Mouse (Mus musculus) hindbrain, postnatal 0 days (tissue): ENCODE data around the gene Vipas39. TPM values are rescaled to one million over a fixed set of nuclear protein-coding genes. Genes with fewer than 3 reads are reported as not detected.

Experiments
- ATAC-seq: fragments of 200-750 bp; cut with Nextera tagmentation; 2 replicates; pipeline ENCODE4 v1.8.0; 2017; ENCODE audit warnings: mild to moderate bottlenecking, moderate TSS enrichment, moderate library complexity
- DNase-seq: peaks from one replicate; pipeline ENCODE4 v3.0.0-alpha.2; 2015; ENCODE audit warnings: low spot score
- H3K27ac ChIP-seq: fragments of 300-500 bp; sonication (generic); 2 replicates; pipeline ENCODE4 v1.5.1; 2014; ENCODE audit warnings: mild to moderate bottlenecking
- H3K27me3 ChIP-seq: fragments of 300-500 bp; sonication (generic); 2 replicates; pipeline ENCODE4 v1.6.1; 2014; ENCODE audit warnings: low read length, mixed read lengths; ENCODE audit not compliant: insufficient read depth
- H3K36me3 ChIP-seq: fragments of 300-500 bp; sonication (generic); 2 replicates; pipeline ENCODE4 v1.6.1; 2014; ENCODE audit warnings: low read length, mixed read lengths; ENCODE audit not compliant: insufficient read depth
- H3K4me1 ChIP-seq: fragments of 300-500 bp; sonication (generic); 2 replicates; pipeline ENCODE4 v1.6.1; 2014; ENCODE audit warnings: antibody characterized with exemption, low read length, mixed read lengths; ENCODE audit not compliant: insufficient read depth
- H3K4me2 ChIP-seq: fragments of 300-500 bp; sonication (generic); 2 replicates; pipeline ENCODE4 v1.6.1; 2014; ENCODE audit warnings: low read depth, mild to moderate bottlenecking, low read length, moderate library complexity, mixed read lengths
- H3K4me3 ChIP-seq: fragments of 300-500 bp; sonication (generic); 2 replicates; pipeline ENCODE4 v1.5.1; 2014; ENCODE audit warnings: low read length
- H3K9ac ChIP-seq: fragments of 300-500 bp; sonication (generic); replicated peaks from 2 replicates; pipeline ENCODE4 v1.6.1; 2014; ENCODE audit warnings: mild to moderate bottlenecking, low read length, moderate library complexity, mixed read lengths
- H3K9me3 ChIP-seq: fragments of 300-500 bp; sonication (generic); 2 replicates; pipeline ENCODE4 v1.6.1; 2016; ENCODE audit warnings: low read length, mixed read lengths
- CTCF ChIP-seq: IDR thresholded peaks from 2 replicates; pipeline ENCODE4 v1.5.1; 2016; ENCODE audit warnings: antibody characterized with exemption, control low read depth, low read depth
- WGBS: fragments of 180-500 bp; shearing (Covaris S2); extraction: QIAGEN DNeasy Blood & Tissue Kit; methylation state at CpG from one replicate; pipeline ENCODE4 v1.1.7; 2014; 5-methylcytosine and 5-hydroxymethylcytosine counted together
- polyA plus RNA-seq: library from polyadenylated mRNA; unstranded; fragments of >200 nt; fragmentation: Nextera tagmentation; extraction: Ambion mirVana; gene quantifications from 2 replicates; pipeline ENCODE4 v1.2.1, GENCODE M21; 2015
- total RNA-seq: library from RNA; depleted of rRNA; stranded (reverse); fragments of >200 nt; gene quantifications from 2 replicates; pipeline ENCODE4 v1.2.3, GENCODE M21; 2014

The Vipas39 gene
- total and polyA plus RNA-seq, 2 experiments from 2014 or later = 50.5 to 61.3 TPM

DNA sequence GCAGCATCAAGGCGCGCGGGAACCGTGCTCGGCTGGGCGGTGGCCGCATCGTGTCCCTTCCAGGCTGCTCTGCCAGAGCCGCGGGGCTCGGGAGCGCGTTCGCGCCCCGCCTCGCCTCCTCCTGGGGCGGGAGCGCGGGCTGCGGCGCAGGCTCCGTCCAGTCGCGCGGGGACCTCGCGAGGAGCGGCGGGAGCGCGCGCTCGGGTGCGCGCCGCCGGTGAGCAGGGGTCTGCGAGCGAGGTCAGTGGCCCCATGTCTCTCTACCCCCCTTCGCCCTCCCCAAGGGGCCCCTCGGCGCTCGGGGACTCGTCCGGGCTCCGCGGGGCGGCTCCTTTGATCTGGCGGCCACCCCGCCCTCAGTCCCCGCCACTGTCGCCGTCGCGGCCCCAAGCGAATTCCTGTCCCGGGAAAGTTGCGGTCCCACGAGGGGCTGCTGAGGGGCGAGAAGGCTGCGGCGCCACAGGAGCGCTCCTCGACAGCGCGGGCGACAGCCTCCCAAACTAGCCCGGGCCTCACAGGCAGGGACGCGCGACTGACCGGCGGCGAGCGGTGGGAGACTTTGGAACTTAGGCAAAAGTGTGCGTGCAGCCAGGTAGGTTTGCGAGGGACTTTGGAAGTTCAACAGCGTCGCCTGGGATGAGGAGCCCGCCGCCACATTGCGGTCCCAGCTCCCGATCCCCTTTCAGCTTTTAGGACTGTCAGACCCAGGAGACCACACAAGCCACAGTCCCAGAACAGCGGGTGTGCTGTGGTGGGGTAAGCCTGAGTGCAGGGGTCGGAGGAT, 33.8 kb upstream of the Vipas39 start, which contains the start of gene Ism2:
Gene Ism2 (minus strand): TSS at position 49 of the 784 bp plus-strand sequence.
- WGBS = under 1% methylated on average over 54 of the region's 86 CpGs
- Histone ChIP-seq H3K36me3 (no peaks in the 10 kb centered on the region), H3K9ac (peak within 1 kb of the TSS; percentile 72), H3K4me2 (peak within 1 kb of the TSS; percentile 83), H3K9me3 (no peaks in the 10 kb centered on the region), H3K4me3 (peak within 1 kb of the TSS; percentile 66), H3K27me3 (no peaks in the 10 kb centered on the region), H3K27ac (no peak within 1 kb of the TSS), H3K4me1 (no peaks in the 10 kb centered on the region)
- no peak for TF ChIP-seq CTCF
- peak; percentile 67 for DNase-seq
- peak; percentile 82 for ATAC-seq

DNA sequence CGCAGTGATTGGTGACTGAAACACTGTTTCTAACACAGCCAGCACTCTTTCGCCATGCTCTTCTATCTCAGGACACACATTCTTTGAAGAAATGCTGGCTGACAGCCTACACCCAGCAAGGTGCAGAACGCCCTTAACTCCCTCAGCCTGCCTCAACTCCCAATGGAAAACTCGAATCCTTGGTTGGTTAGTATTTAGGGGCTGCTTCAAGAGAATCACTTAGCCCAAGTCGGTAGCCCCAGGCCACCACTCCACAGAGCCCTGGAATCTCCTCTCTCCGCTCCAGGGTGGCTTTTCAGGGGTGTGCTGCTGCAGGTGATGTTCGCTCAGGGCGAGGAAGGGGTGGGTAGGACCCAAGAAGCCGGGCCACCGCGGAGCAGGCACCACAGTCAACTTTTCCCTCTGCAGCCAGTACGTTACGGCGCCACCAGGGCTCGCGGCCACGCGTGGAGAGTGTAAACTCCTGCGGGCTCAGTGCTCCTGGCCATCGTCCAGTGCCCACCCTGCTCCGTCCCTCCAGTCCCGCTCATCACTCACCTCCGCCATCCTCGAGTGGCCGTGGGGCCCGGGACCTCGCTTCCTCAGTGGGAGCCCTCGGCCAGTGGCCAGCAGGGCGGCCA, 33.1 kb upstream of the Vipas39 start:
- Histone ChIP-seq H3K27ac (no peak overlapping the region), H3K27me3 (no peaks in the 10 kb centered on the region), H3K9ac (peak overlapping the region; percentile 72), H3K36me3 (no peaks in the 10 kb centered on the region), H3K4me2 (peak overlapping the region; percentile 83), H3K9me3 (no peaks in the 10 kb centered on the region), H3K4me1 (no peaks in the 10 kb centered on the region), H3K4me3 (peak overlapping the region; percentile 66)
- WGBS = 8% methylated on average over 29 of the region's 29 CpGs
- no peak for DNase-seq
- no peak; the same call in 1 of the 2 replicates for ATAC-seq
- peak; percentile 15; the same call in 1 of the 2 replicates for TF ChIP-seq CTCF

- no peak overlapping the region for H3K27ac ChIP-seq
- H3K9ac ChIP-seq = no peak overlapping the region
- TF ChIP-seq CTCF = no peak
- ATAC-seq = no peak
- 68% methylated on average over 6 of the region's 6 CpGs for WGBS
- H3K36me3 ChIP-seq = no peaks in the 10 kb centered on the region
- no peak for DNase-seq
- H3K4me3 ChIP-seq = no peak overlapping the region
- no peaks in the 10 kb centered on the region for H3K4me1 ChIP-seq
- H3K4me2 ChIP-seq = no peak overlapping the region
- no peaks in the 10 kb centered on the region for H3K9me3 ChIP-seq
- no peaks in the 10 kb centered on the region for H3K27me3 ChIP-seq
These were observed 27.9 kb upstream of the Vipas39 start for GRCm38 (mm10) chr12:87293934-87294333.

DNA sequence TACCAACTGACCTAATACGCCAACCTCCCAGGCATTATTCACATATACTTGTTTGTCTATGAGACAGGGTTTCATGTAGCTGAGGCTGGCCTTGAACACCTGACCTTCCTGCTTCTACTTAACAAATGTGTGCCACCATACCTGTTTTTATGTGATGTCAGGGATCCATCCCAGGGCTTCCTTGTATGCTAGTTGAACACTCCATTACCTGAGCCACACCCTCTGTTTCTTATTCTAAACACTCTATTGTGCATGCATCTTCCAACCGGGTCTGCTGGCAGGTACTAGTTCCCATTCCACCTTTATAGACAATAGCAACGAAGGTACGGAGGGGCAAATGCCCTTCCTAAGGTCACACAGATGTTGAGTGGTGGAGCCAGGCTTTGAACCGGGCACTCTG, 23.0 kb upstream of the Vipas39 start:
- whole genome bisulfite sequencing = 92% methylated on average over 5 of the region's 5 CpGs
- Histone ChIP-seq H3K36me3 (no peaks in the 10 kb centered on the region), H3K4me3 (no peak overlapping the region), H3K27me3 (no peaks in the 10 kb centered on the region), H3K4me1 (no peaks in the 10 kb centered on the region), H3K27ac (no peak overlapping the region), H3K9ac (no peak overlapping the region), H3K9me3 (no peaks in the 10 kb centered on the region), H3K4me2 (no peak overlapping the region)
- DNase-seq (no peak), ATAC-seq (no peak)
- no peak for TF ChIP-seq CTCF

DNA sequence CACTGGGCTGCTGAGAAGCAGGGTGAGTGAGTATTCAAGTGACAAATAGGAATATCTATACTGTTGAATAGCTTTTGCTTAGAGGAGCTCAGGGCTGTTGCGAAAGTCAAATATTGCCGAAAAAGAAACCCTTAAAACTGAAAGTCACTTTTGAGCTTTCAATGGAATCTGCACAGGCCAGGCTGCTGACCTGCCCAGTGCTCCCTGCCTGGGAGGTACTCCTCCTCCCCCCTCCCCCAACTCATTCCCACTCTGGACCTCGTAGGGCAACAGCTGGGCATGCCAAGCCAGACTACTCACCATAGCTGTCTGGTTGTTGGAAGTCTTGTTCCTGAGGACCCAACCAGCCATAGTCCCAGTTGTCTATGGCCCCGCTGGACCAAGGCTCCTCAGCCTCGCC, 18.7 kb upstream of the Vipas39 start:
- H3K4me2 ChIP-seq = no peak overlapping the region
- no peaks in the 10 kb centered on the region for H3K9me3 ChIP-seq
- no peak overlapping the region for H3K4me3 ChIP-seq
- H3K27ac ChIP-seq = no peak overlapping the region
- no peaks in the 10 kb centered on the region for H3K4me1 ChIP-seq
- no peak for ATAC-seq
- H3K36me3 ChIP-seq = no peaks in the 10 kb centered on the region
- TF ChIP-seq CTCF = no peak
- no peaks in the 10 kb centered on the region for H3K27me3 ChIP-seq
- 83% methylated on average over 5 of the region's 5 CpGs for WGBS
- H3K9ac ChIP-seq = no peak overlapping the region
- DNase-seq = no peak

DNA sequence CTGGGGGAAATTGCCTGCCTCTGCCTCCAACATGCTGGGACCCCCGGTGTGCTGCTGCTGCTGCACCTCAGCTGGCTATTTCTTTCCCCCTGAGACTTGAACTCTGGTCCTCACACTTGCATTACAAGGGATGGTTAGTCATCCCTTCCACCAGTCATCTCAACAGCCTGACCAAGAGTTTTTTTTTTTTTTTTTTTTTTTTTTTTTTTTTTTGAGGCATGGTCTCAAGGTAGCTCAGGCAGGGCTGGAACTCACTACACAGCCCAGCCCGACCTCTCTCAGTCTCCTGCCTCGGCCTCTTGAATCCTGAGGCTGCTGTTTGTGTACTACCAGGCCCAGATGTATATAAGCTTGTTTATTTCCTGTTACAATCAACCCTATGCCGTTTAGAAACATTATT, 18.2 kb upstream of the Vipas39 start:
- no peak for TF ChIP-seq CTCF
- 76% methylated on average over 4 of the region's 4 CpGs for WGBS
- no peak overlapping the region for H3K4me2 ChIP-seq
- no peaks in the 10 kb centered on the region for H3K27me3 ChIP-seq
- H3K9me3 ChIP-seq = no peaks in the 10 kb centered on the region
- H3K9ac ChIP-seq = no peak overlapping the region
- no peak overlapping the region for H3K4me3 ChIP-seq
- no peak overlapping the region for H3K27ac ChIP-seq
- H3K36me3 ChIP-seq = no peaks in the 10 kb centered on the region
- DNase-seq = no peak
- H3K4me1 ChIP-seq = no peaks in the 10 kb centered on the region
- no peak for ATAC-seq

GRCm38 (mm10) chr12:87283706-87284105, 17.6 kb upstream of the Vipas39 start:
- H3K4me2 ChIP-seq = no peak overlapping the region
- H3K9me3 ChIP-seq = no peaks in the 10 kb centered on the region
- H3K27me3 ChIP-seq = no peaks in the 10 kb centered on the region
- no peak overlapping the region for H3K27ac ChIP-seq
- no peak overlapping the region for H3K9ac ChIP-seq
- H3K4me3 ChIP-seq = no peak overlapping the region
- H3K36me3 ChIP-seq = no peaks in the 10 kb centered on the region
- ATAC-seq = no peak
- no peaks in the 10 kb centered on the region for H3K4me1 ChIP-seq
- no peak for DNase-seq
- TF ChIP-seq CTCF = no peak
- 68% methylated on average over 7 of the region's 7 CpGs for WGBS
